Mouse (Mus musculus) E14TG2a.4 (cell line): ENCODE measurements around the gene Car14.
"Not testable (repeated sequence)": the region's sequence is repeated elsewhere in the genome, so short reads cannot be mapped to it uniquely, and the experiment has no call there.

ENCODE experiments used
- H3K27me3 ChIP-seq: 2 replicates; pipeline ENCODE4 v1.6.1; 2014; ENCODE audit warnings: low read length, control low read depth; ENCODE audit not compliant: insufficient read depth
- H3K36me3 ChIP-seq: 2 replicates; pipeline ENCODE4 v1.6.1; 2014; ENCODE audit warnings: low read length, control low read depth; ENCODE audit not compliant: insufficient read depth
- H3K4me1 ChIP-seq: replicated peaks from 2 replicates; pipeline ENCODE4 v1.6.1; 2014; ENCODE audit warnings: low read depth, low read length, control low read depth
- H3K4me3 ChIP-seq: replicated peaks from 2 replicates; pipeline ENCODE4 v1.5.1; 2014; ENCODE audit warnings: mild to moderate bottlenecking, low read length
- H3K9me3 ChIP-seq: 2 replicates; pipeline ENCODE4 v1.6.1; 2014; ENCODE audit warnings: low read length, control low read depth
- CTCF ChIP-seq: conservative IDR thresholded peaks from 2 replicates; pipeline ENCODE4 v1.5.1; 2014; ENCODE audit warnings: low read length
- NANOG ChIP-seq: IDR thresholded peaks from 2 replicates; pipeline ENCODE4 v1.6.1; 2014; ENCODE audit warnings: borderline replicate concordance, low read length, mixed read lengths
- POU5F1 ChIP-seq: IDR thresholded peaks from 2 replicates; pipeline ENCODE4 v1.6.1; 2014; ENCODE audit warnings: low read length, borderline replicate concordance

The Car14 gene

DNA sequence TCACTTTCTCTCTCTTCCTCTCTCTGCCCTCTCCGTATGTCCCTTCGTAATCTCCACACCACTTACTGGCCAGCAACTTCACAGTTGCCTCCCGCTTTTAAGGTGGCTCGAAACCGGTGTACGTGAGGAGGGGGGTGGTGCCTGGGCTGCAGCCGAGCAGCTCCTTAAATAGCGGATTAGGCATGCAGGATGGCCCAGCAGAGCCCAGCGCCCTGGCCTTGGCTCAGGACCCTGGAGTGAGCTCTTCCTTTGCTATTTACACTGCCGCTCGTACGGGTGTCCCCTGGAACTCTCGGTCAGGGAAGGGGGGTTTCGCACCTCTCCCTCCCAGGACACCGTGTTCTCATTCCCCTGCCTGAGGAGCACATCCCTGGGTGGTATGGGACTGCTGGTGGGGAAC lies at the start of gene Car14:
TSS of gene Car14 (minus strand) at position 124 of the 400 bp plus-strand sequence.
- Histone ChIP-seq H3K9me3 (no peaks in the 10 kb centered on the region), H3K4me3 (peak within 1 kb of the TSS; percentile 69), H3K36me3 (no peaks in the 10 kb centered on the region), H3K4me1 (peaks cover 61% of the 10 kb centered on the region), H3K27me3 (peaks cover 62% of the 10 kb centered on the region)
- no peak for TF ChIP-seq CTCF
- no peak for TF ChIP-seq NANOG
- no peak for TF ChIP-seq POU5F1

DNA sequence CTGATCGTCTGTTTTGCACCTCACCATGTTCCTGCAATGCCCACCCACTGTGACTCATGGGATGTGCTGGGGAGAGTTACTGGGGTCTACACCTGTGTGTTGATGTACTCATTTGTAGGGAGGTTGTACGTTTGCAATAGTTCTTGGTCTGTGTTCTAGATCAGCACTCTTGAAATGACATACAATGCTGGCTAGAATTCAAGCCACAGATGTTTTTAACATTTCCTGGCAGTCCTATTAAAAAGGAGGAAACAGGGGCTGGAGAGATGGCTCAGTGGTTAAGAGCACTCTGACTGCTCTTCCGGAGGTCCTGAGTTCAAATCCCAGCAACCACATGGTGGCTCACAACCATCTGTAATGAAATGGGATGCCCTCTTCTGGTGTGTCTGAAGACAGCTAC lies 49.0 kb upstream of the Car14 start:
- Histone ChIP-seq H3K9me3 (peaks cover 9% of the 10 kb centered on the region), H3K4me3 (no peak overlapping the region), H3K4me1 (peaks cover 11% of the 10 kb centered on the region; the same call in 1 of the 2 replicates), H3K36me3 (peaks cover 4% of the 10 kb centered on the region), H3K27me3 (no peaks in the 10 kb centered on the region)
- TF ChIP-seq NANOG (no peak), POU5F1 (no peak), CTCF (no peak)

DNA sequence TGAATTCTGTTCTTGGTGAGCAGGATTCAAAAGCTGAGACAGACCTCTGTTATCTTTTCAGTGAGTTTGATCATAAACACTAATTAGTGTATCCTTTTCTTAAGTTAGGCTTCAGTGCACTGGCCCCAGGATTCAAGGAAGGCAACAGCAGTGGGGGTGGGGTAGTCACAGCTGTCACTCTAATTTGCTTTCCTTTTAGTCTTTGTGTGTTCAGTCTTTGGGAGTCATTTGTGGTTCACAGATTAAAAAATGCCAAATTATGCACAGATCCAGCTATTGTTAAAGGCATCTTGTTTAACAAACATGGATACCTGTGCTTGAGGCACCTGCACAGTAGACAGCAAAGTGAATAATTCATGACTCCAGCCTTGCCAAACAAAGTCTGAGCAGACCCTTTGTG lies 48.5 kb upstream of the Car14 start:
- Histone ChIP-seq H3K27me3 (no peaks in the 10 kb centered on the region), H3K4me3 (no peak overlapping the region), H3K4me1 (peaks cover 12% of the 10 kb centered on the region), H3K9me3 (peaks cover 9% of the 10 kb centered on the region), H3K36me3 (peaks cover 9% of the 10 kb centered on the region)
- TF ChIP-seq NANOG (no peak), POU5F1 (no peak), CTCF (no peak)

DNA sequence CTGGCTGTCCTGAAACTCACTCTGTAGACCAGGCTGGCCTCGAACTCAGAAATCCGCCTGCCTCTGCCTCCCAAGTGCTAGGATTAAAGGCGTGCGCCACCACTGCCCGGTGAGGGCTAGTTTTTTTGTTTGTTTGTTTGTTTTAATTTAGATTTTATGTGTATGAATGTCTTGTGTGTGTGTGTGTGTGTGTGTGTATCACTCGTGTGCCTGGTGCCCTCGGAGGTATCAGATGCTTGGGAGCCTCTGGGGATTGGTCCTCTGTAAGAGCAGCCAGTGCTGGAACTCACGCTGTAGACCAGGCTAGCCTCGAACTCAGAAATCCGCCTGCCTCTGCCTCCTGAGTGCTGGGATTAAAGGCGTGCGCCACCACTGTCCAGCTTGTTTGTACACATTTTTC lies 47.1 kb upstream of the Car14 start:
- not testable (repeated sequence) for H3K9me3 ChIP-seq, H3K27me3 ChIP-seq
- H3K36me3 ChIP-seq: peaks cover 21% of the 10 kb centered on the region
- H3K4me3 ChIP-seq: peak overlapping the region; percentile 77
- H3K4me1 ChIP-seq: peaks cover 26% of the 10 kb centered on the region

DNA sequence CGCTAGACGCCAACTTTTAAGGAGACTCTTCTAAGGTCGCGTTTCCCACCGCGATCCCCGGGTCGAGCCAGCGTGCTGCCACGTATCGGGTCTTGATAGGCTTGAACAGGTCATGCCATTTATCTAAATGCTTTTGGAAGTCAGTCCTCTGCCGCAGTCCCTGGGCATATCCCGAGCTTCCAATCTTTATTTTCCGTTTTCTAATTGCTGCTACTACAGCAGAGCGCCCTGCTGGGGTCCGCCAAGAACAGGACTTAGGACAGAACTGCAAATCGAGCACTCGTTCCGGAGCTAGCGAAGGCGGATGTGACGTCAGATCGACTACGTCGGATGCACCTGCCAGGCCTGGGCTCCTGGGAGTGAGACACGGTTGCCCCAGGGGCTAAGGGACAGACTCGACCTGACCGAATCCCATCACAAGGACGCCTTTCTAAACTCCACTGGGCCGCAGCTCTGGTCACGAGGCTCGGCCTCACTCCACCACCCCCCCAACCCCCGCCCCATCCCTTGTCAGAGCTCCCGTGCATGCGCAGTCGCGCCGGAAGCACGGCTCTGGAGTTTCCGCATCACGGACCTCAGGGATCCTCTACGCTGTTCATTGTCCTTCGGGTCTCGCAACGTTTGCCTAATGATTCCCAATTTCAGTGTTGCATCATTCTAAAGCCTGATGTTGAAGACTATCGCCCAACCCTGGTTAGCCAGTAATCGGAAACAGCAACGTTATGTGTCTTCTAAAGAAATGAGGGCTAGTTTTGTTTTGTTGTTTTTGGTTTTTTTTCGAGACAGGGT lies 46.5 kb upstream of the Car14 start:
- peaks cover 32% of the 10 kb centered on the region for H3K4me1 ChIP-seq
- no peaks in the 10 kb centered on the region for H3K27me3 ChIP-seq
- peaks cover 9% of the 10 kb centered on the region for H3K9me3 ChIP-seq
- peaks cover 27% of the 10 kb centered on the region for H3K36me3 ChIP-seq
- peak overlapping the region; percentile 77 for H3K4me3 ChIP-seq
- TF ChIP-seq NANOG: no peak
- TF ChIP-seq POU5F1: no peak
- no peak for TF ChIP-seq CTCF

DNA sequence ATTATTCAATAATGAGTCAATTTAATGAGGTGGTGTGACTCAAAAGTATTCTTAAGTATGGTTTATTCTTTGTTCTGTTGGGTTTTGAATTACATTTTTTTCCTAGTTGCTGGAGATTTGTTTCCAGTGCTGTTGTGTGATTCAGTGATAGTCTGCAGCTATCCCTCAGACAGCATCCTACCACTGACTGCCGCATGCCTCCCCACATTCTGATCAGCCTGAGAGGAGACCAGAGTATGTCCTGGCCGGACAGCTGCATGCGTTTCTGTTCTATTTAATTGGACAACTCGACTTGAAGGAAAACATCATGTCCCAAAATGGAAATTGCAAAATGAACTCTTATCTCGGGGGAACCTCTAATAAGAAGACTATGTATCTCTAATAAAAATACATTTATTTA lies 43.8 kb upstream of the Car14 start:
- no peaks in the 10 kb centered on the region for H3K9me3 ChIP-seq
- H3K27me3 ChIP-seq: no peaks in the 10 kb centered on the region

DNA sequence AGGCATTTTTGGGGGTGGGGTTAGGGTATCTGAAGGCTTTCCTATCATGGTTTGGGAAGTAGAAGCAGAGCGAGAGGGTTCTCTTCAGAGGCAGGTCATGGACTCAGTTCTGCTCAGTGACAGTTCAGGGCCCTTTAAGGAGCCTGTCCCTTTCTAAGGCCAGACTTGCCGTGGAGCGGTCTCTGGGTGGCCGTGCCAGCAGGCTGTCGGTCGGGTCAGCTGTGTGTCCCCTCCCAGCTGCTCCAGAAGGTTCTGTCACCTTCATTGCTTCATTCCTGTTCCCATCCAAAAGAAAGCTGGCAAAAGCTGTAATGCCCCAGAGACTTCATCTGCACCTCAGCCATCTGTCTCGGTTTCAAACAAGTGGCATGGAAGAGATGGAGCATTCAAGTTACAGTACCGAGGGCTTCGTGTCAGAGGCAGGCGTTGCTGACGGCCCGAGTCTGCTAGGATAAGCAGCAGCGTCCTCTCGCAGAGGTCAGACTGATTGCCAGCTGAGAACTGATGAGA lies 41.3 kb upstream of the Car14 start:
- peaks cover 60% of the 10 kb centered on the region for H3K4me1 ChIP-seq

More for the DNA sequence above, 43.8 kb upstream of the Car14 start:
- Histone ChIP-seq H3K4me1 (peaks cover 43% of the 10 kb centered on the region), H3K4me3 (no peak overlapping the region), H3K36me3 (peaks cover 52% of the 10 kb centered on the region)
- TF ChIP-seq NANOG (no peak), CTCF (no peak), POU5F1 (no peak)

DNA sequence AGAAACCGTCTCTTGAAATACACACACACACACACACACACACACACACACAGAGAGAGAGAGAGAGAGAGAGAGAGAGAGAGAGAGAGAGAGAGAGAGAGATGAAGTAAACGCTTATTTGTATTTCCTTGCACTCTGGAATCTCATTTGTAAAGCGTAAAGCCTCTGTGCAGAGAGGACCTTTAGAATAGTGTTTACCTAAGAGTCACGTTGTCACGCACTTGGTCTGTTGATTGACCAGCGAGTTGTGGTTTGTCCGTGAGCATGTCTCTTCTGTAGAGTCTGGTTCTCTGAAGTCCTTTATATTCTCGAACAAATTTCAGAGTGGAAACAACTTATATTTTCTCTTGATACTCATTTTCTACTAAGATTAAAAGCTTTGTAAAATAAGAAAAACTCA lies 40.3 kb upstream of the Car14 start:
- Histone ChIP-seq H3K27me3 (no peaks in the 10 kb centered on the region), H3K36me3 (peaks cover 87% of the 10 kb centered on the region), H3K9me3 (no peaks in the 10 kb centered on the region), H3K4me3 (no peak overlapping the region), H3K4me1 (peaks cover 69% of the 10 kb centered on the region)
- TF ChIP-seq NANOG: no peak
- no peak for TF ChIP-seq CTCF
- no peak for TF ChIP-seq POU5F1

More for the DNA sequence above, 41.3 kb upstream of the Car14 start:
- no peaks in the 10 kb centered on the region for H3K9me3 ChIP-seq
- TF ChIP-seq NANOG: no peak
- no peak for TF ChIP-seq CTCF
- TF ChIP-seq POU5F1: no peak
- H3K27me3 ChIP-seq: no peaks in the 10 kb centered on the region
- H3K36me3 ChIP-seq: peaks cover 76% of the 10 kb centered on the region
- no peak overlapping the region for H3K4me3 ChIP-seq

DNA sequence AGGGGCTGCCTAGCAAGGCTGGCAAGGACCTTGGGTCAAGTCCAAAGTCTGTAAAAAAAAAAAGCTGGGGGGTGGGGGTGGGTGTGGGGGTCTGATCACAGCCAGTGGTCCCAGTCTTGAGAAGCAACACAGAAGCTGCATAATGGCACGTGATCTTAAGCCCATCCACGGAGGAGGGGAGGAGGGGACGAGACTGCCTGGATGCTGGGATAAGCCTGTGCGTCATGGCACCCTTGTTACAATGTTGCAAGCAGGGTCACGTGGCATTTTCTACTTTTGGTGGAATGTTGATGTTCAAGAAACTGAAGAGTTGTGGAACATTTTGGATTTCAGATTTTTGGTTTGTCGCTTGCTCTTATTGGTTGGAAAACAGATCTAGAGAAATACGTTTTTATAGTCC lies 38.7 kb upstream of the Car14 start:
- peaks cover 95% of the 10 kb centered on the region for H3K36me3 ChIP-seq
- peaks cover 75% of the 10 kb centered on the region for H3K4me1 ChIP-seq
- no peaks in the 10 kb centered on the region for H3K27me3 ChIP-seq
- H3K4me3 ChIP-seq: no peak overlapping the region
- TF ChIP-seq NANOG (no peak), POU5F1 (no peak), CTCF (no peak)
- no peaks in the 10 kb centered on the region for H3K9me3 ChIP-seq
